Mouse (Mus musculus) lung, postnatal 4 days (tissue): Measurements from ENCODE around the gene Slc35a1.

Experiments used
- DNase-seq, 2 experiments: peaks; one replicate each; pipeline ENCODE4 v3.0.0; 2021

The Slc35a1 gene

DNA sequence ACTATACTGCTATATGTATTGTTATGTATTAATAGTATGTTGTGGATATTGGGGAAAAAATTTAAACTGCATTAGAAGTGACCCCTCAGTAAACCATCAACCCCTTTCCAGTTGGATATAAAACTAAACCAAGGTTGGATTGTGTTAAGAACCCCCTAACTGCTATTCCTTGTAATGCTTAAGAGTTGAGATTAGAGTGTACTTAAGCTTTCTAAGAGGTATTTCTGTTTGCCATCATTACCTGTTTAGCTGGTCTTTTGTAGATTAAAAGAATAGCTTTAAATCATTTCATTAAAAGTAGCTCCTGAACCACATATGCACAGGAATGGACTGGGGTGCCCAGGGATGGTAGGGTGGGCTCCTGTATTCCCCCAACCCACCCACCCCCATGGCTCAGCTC is 42.5 kb downstream of the Slc35a1 start:
- no peak for DNase-seq

DNA sequence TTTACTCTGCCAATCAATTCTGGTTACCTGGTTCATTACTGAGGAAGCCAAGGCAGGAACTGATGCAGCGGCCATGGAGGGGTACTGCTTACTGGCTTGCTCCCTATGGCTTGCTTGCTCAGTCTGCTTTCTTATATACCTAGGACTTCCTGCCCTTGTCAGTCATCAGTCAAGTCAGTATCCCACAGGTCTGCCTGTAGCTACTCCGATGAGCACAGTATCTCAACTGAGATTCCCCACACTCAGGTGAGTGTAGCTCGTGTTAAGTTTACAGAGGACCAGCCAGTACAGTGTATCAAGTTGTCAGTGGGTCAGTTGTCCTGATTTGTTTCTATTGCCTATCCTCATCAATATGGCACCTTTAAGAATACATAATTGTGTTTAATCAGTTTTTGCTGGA is 46.5 kb downstream of the Slc35a1 start:
- no peak for DNase-seq

DNA sequence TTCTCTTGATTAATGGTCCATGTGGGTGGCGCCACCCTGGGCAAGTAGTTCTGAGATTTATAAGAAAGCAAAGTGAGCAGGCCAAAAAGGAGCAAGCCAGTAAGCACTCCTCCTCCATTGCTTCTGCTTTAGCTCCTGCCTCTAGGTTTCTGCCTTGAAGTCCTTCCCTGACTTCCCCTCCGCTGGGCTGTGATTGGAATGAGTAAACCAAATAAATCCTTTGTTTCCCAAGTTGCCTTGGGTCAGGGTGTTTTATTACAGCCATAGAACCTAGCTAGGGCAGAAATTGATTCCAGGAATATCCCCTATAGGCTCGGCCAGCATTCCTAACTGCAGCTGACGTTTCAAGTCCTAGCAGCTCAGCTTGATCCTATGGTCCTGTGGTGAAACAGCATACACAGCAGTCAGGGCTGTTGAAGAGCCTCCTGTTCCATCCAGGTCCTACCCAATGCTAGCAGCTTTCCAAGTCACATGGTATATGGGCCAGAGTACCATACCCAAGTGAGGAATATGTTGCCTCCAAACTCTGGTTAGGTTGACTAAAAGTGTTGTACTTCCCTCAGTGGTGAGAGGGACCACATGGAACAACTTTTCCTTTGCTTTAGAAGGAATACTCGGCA is 47.4 kb downstream of the Slc35a1 start:
- no peak for DNase-seq

DNA sequence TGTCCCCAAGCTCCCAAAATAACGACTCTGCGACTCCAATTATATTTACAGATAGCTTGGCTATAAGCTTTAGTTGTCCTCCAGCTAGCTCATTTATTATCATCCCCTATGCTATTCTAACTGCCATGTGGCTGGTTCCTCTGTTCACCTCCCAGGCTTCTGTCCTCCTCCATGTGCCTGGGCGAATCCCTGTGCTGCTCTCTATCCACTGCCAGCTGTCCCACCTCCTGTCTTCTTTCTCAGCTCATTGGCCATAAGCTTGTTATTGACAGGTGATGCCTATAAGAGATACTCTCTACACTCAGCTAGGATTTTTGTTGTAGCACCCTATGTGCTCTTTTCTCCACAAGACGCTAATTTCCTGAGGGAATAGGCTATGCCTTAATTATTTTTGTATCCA is 49.4 kb downstream of the Slc35a1 start:
- no peak for DNase-seq

DNA sequence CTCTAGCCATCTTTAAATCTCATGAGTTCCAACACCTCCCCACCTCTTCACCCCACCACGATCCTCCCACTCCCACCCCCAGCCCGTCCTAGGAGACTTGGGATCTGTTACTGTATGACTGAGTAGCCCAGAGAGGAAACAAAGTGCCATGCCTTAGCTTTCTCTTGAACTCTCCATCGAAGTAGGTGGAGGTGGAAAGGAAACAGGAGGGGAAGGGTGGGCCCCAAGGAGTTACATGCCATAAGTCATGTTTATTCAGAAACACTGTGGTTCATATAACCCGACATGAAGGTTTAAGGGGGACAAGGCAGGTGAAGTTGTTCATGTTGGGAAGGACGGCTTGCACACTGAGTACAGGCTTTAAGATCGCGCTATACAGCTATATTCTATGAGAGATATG is 49.9 kb downstream of the Slc35a1 start:
- DNase-seq, result no peak

DNA sequence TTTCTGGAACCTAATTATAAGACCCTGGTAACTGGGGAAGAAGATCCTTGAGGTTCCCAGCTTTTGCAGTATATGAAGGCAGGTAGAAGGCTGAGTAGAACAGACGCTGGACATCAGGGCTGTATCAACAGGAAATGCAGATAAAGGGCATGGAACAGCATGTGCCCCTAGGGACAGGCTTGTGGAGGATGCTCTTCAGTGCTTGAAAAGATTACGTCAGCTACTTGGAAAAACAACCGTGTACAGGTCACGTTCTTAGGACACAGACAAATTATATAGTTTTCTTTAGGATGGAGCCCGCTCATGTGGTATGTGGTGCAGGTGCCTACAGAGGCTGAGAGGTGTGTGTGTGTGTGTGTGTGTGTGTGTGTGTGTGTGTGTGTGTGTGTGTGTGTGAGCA is 51.2 kb downstream of the Slc35a1 start:
- no peak for DNase-seq

DNA sequence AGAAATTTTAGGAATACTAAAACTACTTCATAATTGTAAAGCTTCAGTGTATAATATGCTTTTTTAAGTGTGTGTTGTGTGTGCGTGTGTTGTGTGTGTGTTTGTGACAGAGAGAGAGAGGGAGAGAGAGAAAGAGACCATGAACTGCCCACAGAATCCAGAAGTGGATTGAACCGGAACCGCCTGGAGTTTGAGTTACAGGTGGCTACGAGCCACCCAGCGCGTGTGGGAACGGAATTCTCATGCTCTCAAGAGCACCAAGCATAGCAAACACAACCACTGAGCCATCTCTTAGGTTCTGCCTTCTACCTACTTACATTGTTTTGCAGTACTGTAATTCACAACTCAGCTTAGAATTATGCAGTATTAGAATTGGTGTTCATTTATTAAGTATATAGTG is 53.1 kb downstream of the Slc35a1 start:
- no peak for DNase-seq

DNA sequence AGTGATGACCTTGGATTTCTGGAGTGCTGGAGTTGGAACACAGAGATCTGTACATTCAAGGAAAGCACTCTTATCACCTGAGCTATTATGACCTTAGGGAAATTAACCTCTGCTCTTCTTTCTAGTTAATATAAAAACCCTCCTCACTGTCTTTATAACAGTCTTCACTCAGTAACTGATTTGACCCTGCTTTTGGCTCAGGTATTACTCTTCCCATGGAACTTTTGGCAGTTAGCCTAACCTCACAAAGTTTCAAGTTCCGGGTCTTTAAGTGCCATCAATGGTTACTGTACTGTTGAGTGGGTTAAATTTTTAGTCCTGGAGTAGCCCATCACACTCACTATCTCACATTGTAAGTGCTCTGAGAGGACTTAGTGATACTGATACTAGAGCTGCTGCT is 57.3 kb downstream of the Slc35a1 start:
- DNase-seq, result no peak

DNA sequence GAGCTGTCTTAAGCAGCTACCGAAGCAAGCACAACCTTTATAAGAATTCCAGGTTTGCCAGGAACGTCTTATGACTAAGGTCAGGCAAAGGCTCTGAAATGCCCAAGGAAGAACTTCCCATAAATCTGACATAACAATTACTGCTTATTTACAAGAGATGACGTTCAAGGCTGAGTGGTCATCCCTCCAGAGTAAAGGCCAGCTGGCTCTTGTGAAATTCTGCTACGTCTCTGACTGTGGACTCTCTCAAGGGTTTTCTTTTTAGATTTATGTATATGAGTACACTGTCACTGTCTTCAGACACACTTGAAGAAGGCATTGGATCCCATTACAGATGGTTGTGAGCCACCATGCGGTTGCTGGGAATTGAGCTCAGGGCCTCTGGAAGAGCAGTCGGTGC is 60.8 kb downstream of the Slc35a1 start:
- DNase-seq, result no peak

DNA sequence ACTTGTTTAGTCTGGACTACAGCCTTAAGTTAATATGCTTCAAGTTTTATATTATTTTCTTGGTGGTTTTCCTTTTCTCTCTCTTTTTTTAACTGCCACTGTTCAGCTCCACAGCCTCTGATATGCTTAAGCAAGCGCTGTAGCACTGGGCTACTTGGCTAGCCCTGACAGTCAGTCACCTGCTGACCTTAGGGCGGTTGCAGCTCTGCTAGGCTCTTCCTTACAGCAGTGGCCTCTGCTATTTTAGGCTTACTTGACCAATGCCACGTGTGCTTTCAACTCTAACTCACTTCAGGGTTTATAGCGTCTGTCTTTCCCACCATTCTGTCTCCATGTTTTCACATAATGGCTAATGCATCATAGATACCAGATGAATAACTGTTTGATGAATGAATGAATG is 61.7 kb downstream of the Slc35a1 start:
- DNase-seq, result no peak

DNA sequence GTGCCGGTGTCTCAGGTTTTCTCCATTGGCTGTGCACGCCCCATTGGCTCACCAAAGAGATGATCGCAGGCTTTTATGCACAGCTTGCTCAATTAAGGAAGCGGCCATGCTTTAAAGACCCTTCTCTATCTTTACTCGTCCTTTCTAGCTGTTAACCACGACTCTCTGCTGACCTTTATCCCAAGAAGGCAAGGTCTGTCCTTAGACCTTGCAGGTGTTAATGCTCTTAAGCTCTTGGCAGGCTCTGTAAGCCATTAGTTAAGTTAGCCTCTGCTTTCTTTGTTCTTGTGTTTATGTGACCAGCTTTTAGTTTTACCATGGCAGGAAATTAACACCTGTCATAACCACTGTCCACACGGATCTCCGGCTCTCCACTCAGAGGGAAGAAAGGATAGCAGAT is 71.1 kb downstream of the Slc35a1 start:
- DNase-seq, result no peak

DNA sequence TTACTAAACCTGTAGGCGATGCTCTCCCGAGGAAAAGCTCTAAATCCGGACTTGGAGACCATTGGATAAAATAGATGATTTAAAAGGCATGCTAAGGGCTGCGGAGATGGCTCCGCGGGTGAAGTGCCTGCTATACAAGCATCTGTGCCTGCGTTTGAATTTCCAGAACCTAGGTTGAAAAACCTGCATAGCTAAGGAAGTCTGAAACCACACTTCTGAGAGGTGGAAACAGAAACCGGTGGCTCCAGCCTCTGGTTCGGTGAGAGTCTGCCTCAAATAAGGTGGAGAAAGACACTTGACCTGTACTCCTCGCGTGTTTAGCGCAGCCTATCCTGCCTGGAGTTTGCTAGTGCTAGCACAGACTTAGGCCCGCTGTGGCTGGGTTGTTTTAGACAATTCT is 71.9 kb downstream of the Slc35a1 start:
- peak in 1 of 2 experiments; percentile 8 for DNase-seq

DNA sequence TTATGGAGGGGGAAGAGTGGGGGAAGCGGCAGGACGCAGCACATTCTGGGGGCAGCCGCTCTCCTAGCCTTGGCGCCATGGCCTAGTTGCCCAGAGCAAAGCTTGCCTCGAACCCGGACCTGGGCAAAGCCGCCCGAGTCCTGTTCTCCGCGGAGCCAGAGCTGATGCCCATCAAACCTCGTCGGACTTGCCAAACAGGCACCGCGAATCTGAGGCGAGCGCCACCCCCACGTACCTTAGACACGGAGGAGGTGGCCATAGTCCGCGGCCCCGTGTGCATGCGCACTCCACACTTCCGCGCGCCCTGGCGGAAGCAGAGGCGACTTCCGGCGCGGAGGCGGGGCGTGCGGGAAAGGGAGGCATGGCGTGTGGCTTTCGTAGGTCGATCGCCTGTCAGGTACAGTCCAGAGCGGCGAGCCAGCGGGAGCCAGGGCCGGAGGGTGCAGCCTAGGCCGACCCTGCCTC is 72.6 kb downstream of the Slc35a1 start, which contains the start of the genes Orc3 and Rars2:
Orc3 (minus strand) TSS at position 315 of the 465 bp plus-strand sequence.
Rars2 (plus strand) TSS at position 328 of the 465 bp plus-strand sequence.
- DNase-seq, result peak; percentile 93 to 94

DNA sequence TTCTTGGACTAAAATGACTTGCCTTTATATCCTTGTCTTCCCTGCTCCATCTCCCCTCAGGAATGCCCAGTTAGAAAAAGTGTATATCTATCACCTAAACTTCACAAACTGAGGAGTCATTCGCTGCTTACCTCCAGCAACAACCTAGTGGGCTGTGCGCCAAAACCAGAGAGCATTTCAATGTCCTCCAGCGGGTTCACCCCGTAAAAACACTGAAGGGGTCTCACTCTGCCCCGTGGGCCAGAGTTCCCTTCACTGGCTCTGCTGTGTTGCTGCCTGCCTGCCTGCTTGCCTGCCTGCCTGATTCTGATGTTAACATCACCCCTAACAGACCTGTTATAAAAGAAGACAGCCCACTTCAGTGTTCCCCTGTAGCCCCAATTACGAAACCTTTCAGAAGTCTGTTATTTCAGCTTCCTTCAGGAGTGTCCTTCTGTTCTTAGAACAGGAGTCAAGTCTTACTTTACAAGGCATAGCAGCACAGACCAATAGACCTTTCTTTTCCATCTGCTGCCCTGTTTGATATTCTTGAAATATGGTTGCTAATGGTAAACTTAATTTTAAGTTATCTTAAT is 73.6 kb downstream of the Slc35a1 start:
- peak in 1 of 2 experiments; percentile 6 for DNase-seq
